Mouse (Mus musculus) liver, adult 2 months (tissue): ENCODE data around the gene Ccdc184. TPM values are rescaled to one million over a fixed set of nuclear protein-coding genes. Genes with fewer than 3 reads are reported as not detected.

Experiments
- DNase-seq: peaks from one replicate; pipeline ENCODE4 v3.0.0-alpha.2; 2011; ENCODE audit warnings: low read depth, low spot score; ENCODE audit errors: extremely low read depth
- H3K27ac ChIP-seq: fragments of 200-500 bp; replicated peaks from 2 replicates; pipeline ENCODE4 v1.5.1; 2012; ENCODE audit warnings: low read depth, mild to moderate bottlenecking, control low read depth, inconsistent platforms, low read length; ENCODE audit not compliant: insufficient read depth
- H3K27me3 ChIP-seq: fragments of 200-500 bp; 2 replicates; pipeline ENCODE4 v1.6.1; 2012; ENCODE audit warnings: mild to moderate bottlenecking, moderate library complexity, low read length, inconsistent platforms; ENCODE audit not compliant: control insufficient read depth, insufficient read depth
- H3K36me3 ChIP-seq: fragments of 200-500 bp; 2 replicates; pipeline ENCODE4 v1.6.1; 2012; ENCODE audit warnings: low read length, inconsistent platforms; ENCODE audit not compliant: control insufficient read depth, insufficient read depth
- H3K4me1 ChIP-seq: fragments of 200-500 bp; 2 replicates; pipeline ENCODE4 v1.6.1; 2011; ENCODE audit warnings: low read length; ENCODE audit not compliant: control insufficient read depth, insufficient read depth
- H3K4me3 ChIP-seq: fragments of 200-500 bp; 2 replicates; pipeline ENCODE4 v1.5.1; 2011; ENCODE audit warnings: low read depth, mild to moderate bottlenecking, control low read depth, low read length, moderate library complexity; ENCODE audit not compliant: insufficient read depth
- H3K79me2 ChIP-seq: fragments of 200-500 bp; 2 replicates; pipeline ENCODE4 v1.6.1; 2012; ENCODE audit warnings: inconsistent platforms, mild to moderate bottlenecking, low read length, moderate library complexity; ENCODE audit not compliant: control insufficient read depth, insufficient read depth
- H3K9ac ChIP-seq: fragments of 200-500 bp; 2 replicates; pipeline ENCODE4 v1.6.1; 2012; ENCODE audit warnings: low read depth, mild to moderate bottlenecking, control low read depth, inconsistent platforms, low read length
- CTCF ChIP-seq: fragments of 200-500 bp; IDR thresholded peaks from 2 replicates; pipeline ENCODE4 v1.5.1; 2011; ENCODE audit warnings: low read depth, low read length, control low read depth
- POLR2A ChIP-seq: fragments of 200-500 bp; IDR thresholded peaks from 2 replicates; pipeline ENCODE4 v1.6.1; 2011; ENCODE audit warnings: low read length, control low read depth; ENCODE audit not compliant: insufficient read depth; ENCODE audit errors: extremely low read depth
- WGBS: fragments of 180-500 bp; shearing (Covaris S2); methylation state at CpG from one replicate; pipeline ENCODE4 v1.1.7; 2018; 5-methylcytosine and 5-hydroxymethylcytosine counted together
- polyA plus RNA-seq: library from polyadenylated mRNA; depleted of rRNA; stranded (reverse); fragments of >200 nt; gene quantifications from 2 replicates; pipeline ENCODE4 v1.2.3, GENCODE M21; 2012; rRNA removed
- total RNA-seq: library from RNA; depleted of rRNA; stranded (reverse); fragments of >200 nt; gene quantifications from 2 replicates; pipeline ENCODE4 v1.2.3, GENCODE M21; 2014; rRNA removed

Ccdc184 gene
- total and polyA plus RNA-seq, 2 experiments = not detected

DNA sequence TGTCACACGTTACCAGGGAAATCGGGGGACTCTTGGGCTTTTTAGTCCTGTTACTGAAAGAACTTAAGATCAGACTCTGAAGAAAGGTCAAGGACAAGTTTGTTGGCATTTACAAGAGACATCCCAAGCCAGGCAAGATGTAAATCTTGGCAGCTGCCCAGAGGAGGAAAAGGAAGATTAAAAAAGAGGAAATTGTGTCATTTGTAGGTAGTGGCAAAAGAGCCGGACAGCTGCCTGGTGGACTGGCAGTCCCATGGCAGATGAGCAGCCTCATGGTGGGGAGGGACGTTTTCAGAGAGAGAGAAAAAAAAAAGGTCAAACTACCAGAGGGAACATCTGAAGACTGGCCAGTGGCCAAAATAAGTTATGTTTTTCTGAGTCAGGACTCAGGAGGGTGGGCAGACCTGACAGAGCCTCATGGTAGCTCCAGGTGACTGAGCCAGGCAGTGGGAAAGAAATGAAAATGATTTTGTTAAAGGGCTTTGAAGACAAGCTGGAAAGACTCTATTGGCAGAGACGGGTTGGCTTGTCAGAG, 46.4 kb downstream of the Ccdc184 start:
- Histone ChIP-seq H3K9ac (no peak overlapping the region), H3K36me3 (no peaks in the 10 kb centered on the region), H3K4me3 (no peak overlapping the region), H3K79me2 (no peaks in the 10 kb centered on the region), H3K27me3 (no peaks in the 10 kb centered on the region), H3K4me1 (no peaks in the 10 kb centered on the region), H3K27ac (no peak overlapping the region)
- no peak for DNase-seq
- 68% methylated on average over 5 of the region's 5 CpGs for WGBS
- TF ChIP-seq POLR2A = no peak
- TF ChIP-seq CTCF = no peak

DNA sequence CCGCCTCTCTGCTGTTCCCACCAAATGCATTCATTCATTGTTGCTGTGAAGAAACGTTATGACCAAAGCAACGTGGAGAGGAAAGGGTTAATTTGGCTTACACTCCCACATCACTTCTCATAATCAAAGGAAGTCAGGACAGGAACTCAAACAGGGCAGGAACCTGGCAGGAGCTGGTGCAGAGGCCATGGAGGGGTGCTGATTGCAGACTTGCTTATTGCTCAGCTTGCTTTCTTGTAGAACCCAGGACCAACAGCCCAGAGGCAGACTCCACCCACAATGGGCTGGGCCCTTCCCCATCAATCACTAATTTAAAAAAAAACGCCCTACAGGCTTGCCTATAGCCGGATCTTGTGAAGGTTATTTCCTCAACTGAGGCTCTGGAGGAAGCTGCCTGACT, 47.2 kb downstream of the Ccdc184 start:
- H3K9ac ChIP-seq = no peak overlapping the region

More for the DNA sequence above, 47.2 kb downstream of the Ccdc184 start:
- H3K27ac ChIP-seq = no peak overlapping the region
- no peak for TF ChIP-seq CTCF
- no peak for TF ChIP-seq POLR2A
- WGBS = 51% methylated on average over 5 of the region's 5 CpGs
- H3K79me2 ChIP-seq = no peaks in the 10 kb centered on the region
- H3K27me3 ChIP-seq = no peaks in the 10 kb centered on the region
- H3K36me3 ChIP-seq = no peaks in the 10 kb centered on the region
- H3K4me3 ChIP-seq = no peak overlapping the region
- no peak for DNase-seq
- H3K4me1 ChIP-seq = no peaks in the 10 kb centered on the region

Other genes with a start within 250 kb of the Ccdc184 start
- gene Tmem106c, start 203.0 kb upstream of the Ccdc184 start, total RNA-seq = 11.2 and 13.2 TPM in 2 replicates
- 30.9 and 33.7 TPM in 2 replicates for gene Tmem106c, start 203.0 kb upstream of the Ccdc184 start, polyA plus RNA-seq
- not detected in 2 replicates for gene Col2a1, start 162.5 kb upstream of the Ccdc184 start, total RNA-seq
- not detected in 2 replicates for gene Col2a1, start 162.5 kb upstream of the Ccdc184 start, polyA plus RNA-seq
- gene Pfkm, start 74.6 kb upstream of the Ccdc184 start, total RNA-seq = 9.4 and 10.5 TPM in 2 replicates
- 10.8 and 12.3 TPM in 2 replicates for gene Pfkm, start 74.6 kb upstream of the Ccdc184 start, polyA plus RNA-seq
- gene Senp1, start 73.4 kb upstream of the Ccdc184 start, total RNA-seq = 4.4 TPM in 2 replicates
- 2.2 and 3.7 TPM in 2 replicates for gene Senp1, start 73.4 kb upstream of the Ccdc184 start, polyA plus RNA-seq
- gene Asb8, start 1.5 kb upstream of the Ccdc184 start, total RNA-seq = 10.8 and 15.4 TPM in 2 replicates
- gene Asb8, start 1.5 kb upstream of the Ccdc184 start, polyA plus RNA-seq = 26.9 and 32.9 TPM in 2 replicates
- gene Olfr288, start 28.4 kb downstream of the Ccdc184 start, total RNA-seq = not detected in 2 replicates
- not detected in 2 replicates for gene Olfr288, start 28.4 kb downstream of the Ccdc184 start, polyA plus RNA-seq
- gene Gm44579, start 53.8 kb downstream of the Ccdc184 start, total RNA-seq = not detected in 2 replicates
- not detected in 2 replicates for gene Gm44579, start 53.8 kb downstream of the Ccdc184 start, polyA plus RNA-seq
- gene Olfr287, start 53.9 kb downstream of the Ccdc184 start, total RNA-seq = not detected in 2 replicates
- not detected in 2 replicates for gene Olfr287, start 53.9 kb downstream of the Ccdc184 start, polyA plus RNA-seq
- gene Olfr286, start 67.3 kb downstream of the Ccdc184 start, total RNA-seq = not detected in 2 replicates
- gene Olfr286, start 67.3 kb downstream of the Ccdc184 start, polyA plus RNA-seq = not detected in 2 replicates
- gene H1fnt, start 90.1 kb downstream of the Ccdc184 start, total RNA-seq = not detected in 2 replicates
- gene H1fnt, start 90.1 kb downstream of the Ccdc184 start, polyA plus RNA-seq = not detected in 2 replicates
- 0.28 and 0.40 TPM in 2 replicates for gene Zfp641, start 129.0 kb downstream of the Ccdc184 start, total RNA-seq
- gene Zfp641, start 129.0 kb downstream of the Ccdc184 start, polyA plus RNA-seq = 0.16 and 0.33 TPM in 2 replicates
- gene Olfr285, start 150.2 kb downstream of the Ccdc184 start, total RNA-seq = not detected in 2 replicates
- gene Olfr285, start 150.2 kb downstream of the Ccdc184 start, polyA plus RNA-seq = not detected in 2 replicates
- gene Olfr284, start 173.8 kb downstream of the Ccdc184 start, total RNA-seq = not detected in 2 replicates
- not detected in 2 replicates for gene Olfr284, start 173.8 kb downstream of the Ccdc184 start, polyA plus RNA-seq
- not detected in 2 replicates for gene Olfr283, start 213.8 kb downstream of the Ccdc184 start, total RNA-seq
- not detected in 2 replicates for gene Olfr283, start 213.8 kb downstream of the Ccdc184 start, polyA plus RNA-seq